Mouse (Mus musculus) embryonic fibroblast, embryonic 13.5 days (primary cell): Measurements from ENCODE around the gene Rnase12. TPM values are rescaled to one million over a fixed set of nuclear protein-coding genes. Genes with fewer than 3 reads are reported as not detected.
A peak's percentile ranks its signal among the peaks of the same experiment; 100 is the strongest.

Experiments used
- H3K27ac ChIP-seq: 2 replicates; pipeline ENCODE4 v1.5.1; 2012; ENCODE audit warnings: low read length, control low read depth, inconsistent platforms; ENCODE audit not compliant: insufficient read depth
- H3K4me1 ChIP-seq: 2 replicates; pipeline ENCODE4 v1.6.1; 2011; ENCODE audit warnings: low read length; ENCODE audit not compliant: control insufficient read depth, insufficient read depth
- H3K4me3 ChIP-seq: 2 replicates; pipeline ENCODE4 v1.5.1; 2011; ENCODE audit warnings: mild to moderate bottlenecking, control low read depth, low read length; ENCODE audit not compliant: insufficient read depth
- CTCF ChIP-seq: IDR thresholded peaks from 2 replicates; pipeline ENCODE4 v1.5.1; 2011; ENCODE audit warnings: mild to moderate bottlenecking, control low read depth, low read length, moderate library complexity, borderline replicate concordance; ENCODE audit not compliant: insufficient read depth
- POLR2A ChIP-seq: IDR thresholded peaks from 2 replicates; pipeline ENCODE4 v1.6.1; 2011; ENCODE audit warnings: low read depth, mild to moderate bottlenecking, control low read depth, low read length, moderate library complexity
- polyA plus RNA-seq: library from polyadenylated mRNA; stranded (reverse); fragments of >200 nt; gene quantifications from 2 replicates; pipeline ENCODE4 v1.2.4, GENCODE M21; 2011; ENCODE audit warnings: low read depth; ENCODE audit not compliant: missing spikeins, insufficient read length

Rnase12 gene
- polyA plus RNA-seq, 1 experiment: not detected

- Histone ChIP-seq H3K4me1 (peaks cover 4% of the 10 kb centered on the region), H3K4me3 (no peak within 1 kb of the TSS), H3K27ac (peak within 1 kb of the TSS; percentile 91)
- no peak for TF ChIP-seq CTCF
- no peak for TF ChIP-seq POLR2A
Observed at GRCm38 (mm10) chr14:51007152-51007801, 50.2 kb downstream of the Rnase12 start, which contains the start of gene Rnase10. Gene Rnase10, plus strand, starts transcription at chr14:51007751.

Other genes with a start within 250 kb of the Rnase12 start
- gene Ccnb1ip1, start 249.9 kb downstream of the Rnase12 start, polyA plus RNA-seq: not detected in 2 replicates
- gene Parp2, start 249.8 kb downstream of the Rnase12 start, polyA plus RNA-seq: 31.2 and 43.4 TPM in 2 replicates
- gene Tep1, start 187.1 kb downstream of the Rnase12 start, polyA plus RNA-seq: 26.1 and 30.5 TPM in 2 replicates
- 0.47 and 0.65 TPM in 2 replicates for gene Klhl33, start 160.2 kb downstream of the Rnase12 start, polyA plus RNA-seq
- 30.5 and 38.8 TPM in 2 replicates for gene Osgep, start 132.8 kb downstream of the Rnase12 start, polyA plus RNA-seq
- 62.4 and 68.1 TPM in 2 replicates for gene Apex1, start 132.7 kb downstream of the Rnase12 start, polyA plus RNA-seq
- gene Pip4p1, start 126.8 kb downstream of the Rnase12 start, polyA plus RNA-seq: 66.4 and 69.5 TPM in 2 replicates
- 64.5 and 79.4 TPM in 2 replicates for gene Pnp, start 126.6 kb downstream of the Rnase12 start, polyA plus RNA-seq
- 22.3 and 51.1 TPM in 2 replicates for gene Gm49342, start 113.1 kb downstream of the Rnase12 start, polyA plus RNA-seq
- gene Pnp2, start 101.7 kb downstream of the Rnase12 start, polyA plus RNA-seq: 0.49 and 0.70 TPM in 2 replicates
- gene Rnase10, start 49.9 kb downstream of the Rnase12 start, polyA plus RNA-seq: 0.68 and 0.87 TPM in 2 replicates
- gene Rnase9, start 15.8 kb downstream of the Rnase12 start, polyA plus RNA-seq: not detected in 2 replicates
- gene Rnase11, start 7.5 kb downstream of the Rnase12 start, polyA plus RNA-seq: not detected in 2 replicates
- gene Olfr750, start 16.8 kb upstream of the Rnase12 start, polyA plus RNA-seq: not detected in 2 replicates
- 116 and 134 TPM in 2 replicates for gene Rnase4, start 33.4 kb upstream of the Rnase12 start, polyA plus RNA-seq
- 11.4 TPM in 2 replicates for gene Ang, start 33.5 kb upstream of the Rnase12 start, polyA plus RNA-seq
- not detected in 2 replicates for gene Eddm3b, start 56.8 kb upstream of the Rnase12 start, polyA plus RNA-seq
- gene Rnase6, start 66.2 kb upstream of the Rnase12 start, polyA plus RNA-seq: not detected in 2 replicates
- gene Rnase1, start 89.1 kb upstream of the Rnase12 start, polyA plus RNA-seq: not detected in 2 replicates
- gene Rnase2b, start 104.6 kb upstream of the Rnase12 start, polyA plus RNA-seq: not detected in 2 replicates
- not detected in 2 replicates for gene Ang2, start 141.5 kb upstream of the Rnase12 start, polyA plus RNA-seq
- not detected in 2 replicates for gene Ear14, start 145.7 kb upstream of the Rnase12 start, polyA plus RNA-seq
- not detected in 2 replicates for gene Rnase2a, start 198.5 kb upstream of the Rnase12 start, polyA plus RNA-seq